Mouse (Mus musculus) heart, adult 8-10 months (tissue): ENCODE measurements around the gene Ppfia3. TPM values are rescaled to one million over a fixed set of nuclear protein-coding genes. Genes with fewer than 3 reads are reported as not detected.

Experiments used
- DNase-seq: peaks from one replicate; pipeline ENCODE4 v3.0.0; 2022; ENCODE audit warnings: low spot score
- total RNA-seq, 4 experiments: library from RNA; stranded (reverse); gene quantifications; 2 replicates each; pipeline ENCODE4 v1.2.4; 2022

The Ppfia3 gene
- total RNA-seq, 4 experiments from 2014 or later: 0.11 to 0.33 (median 0.20) TPM

DNA sequence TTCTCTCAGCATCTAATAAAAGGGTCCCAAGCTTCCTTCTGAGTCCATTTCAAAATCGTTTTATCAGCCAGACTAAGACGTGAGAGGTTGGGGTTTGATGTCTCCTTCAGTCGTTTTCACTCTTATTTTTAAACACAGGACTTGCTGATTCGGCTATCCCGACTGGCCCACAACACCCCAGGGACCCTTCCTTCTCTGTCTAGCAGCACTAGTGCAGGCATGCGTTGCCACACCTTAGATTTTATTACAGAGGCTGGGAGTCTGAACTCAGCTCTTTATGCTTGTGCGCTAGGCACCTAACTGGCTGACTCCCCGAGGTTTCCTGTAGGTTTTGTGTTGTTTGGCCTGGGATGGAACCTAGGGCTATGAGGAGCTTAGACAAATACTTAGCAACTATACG lies 53.3 kb downstream of the Ppfia3 start:
- DNase-seq: no peak

DNA sequence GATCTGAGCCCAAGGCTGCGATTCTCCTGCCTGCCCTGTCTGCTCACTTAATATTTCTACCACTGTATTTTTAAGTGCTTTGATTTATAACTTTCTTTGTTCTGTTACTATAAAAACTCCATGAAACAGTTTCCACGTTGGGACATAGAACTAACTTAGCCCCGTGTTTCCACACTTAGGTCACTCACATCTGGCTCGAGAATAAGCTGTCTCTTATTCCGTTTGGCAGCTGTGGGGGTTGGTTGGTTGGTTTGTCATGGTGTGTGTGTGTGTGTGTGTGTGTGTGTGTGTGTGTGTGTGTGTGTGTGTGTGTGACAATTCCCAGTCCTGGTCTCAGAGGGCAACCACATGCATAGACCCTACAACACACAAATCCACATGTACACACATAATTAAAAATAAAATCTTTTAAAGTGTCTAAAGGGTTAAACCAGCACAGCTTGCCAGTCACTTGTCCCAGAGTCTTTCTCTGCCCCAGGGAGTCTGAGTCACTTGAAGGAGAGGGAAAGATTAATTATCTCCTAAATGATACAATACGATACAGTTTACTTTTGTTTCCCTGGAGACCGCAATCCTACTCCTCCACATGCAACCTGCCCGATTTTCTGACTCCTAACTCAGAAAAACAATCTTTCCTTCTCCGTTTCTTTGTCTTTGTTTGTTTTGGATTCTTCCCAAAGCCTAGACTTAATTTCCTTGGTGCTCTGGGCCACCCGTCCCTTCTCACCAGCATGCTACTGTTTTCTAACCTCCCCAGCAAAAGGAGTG lies 53.9 kb downstream of the Ppfia3 start:
- no peak for DNase-seq

DNA sequence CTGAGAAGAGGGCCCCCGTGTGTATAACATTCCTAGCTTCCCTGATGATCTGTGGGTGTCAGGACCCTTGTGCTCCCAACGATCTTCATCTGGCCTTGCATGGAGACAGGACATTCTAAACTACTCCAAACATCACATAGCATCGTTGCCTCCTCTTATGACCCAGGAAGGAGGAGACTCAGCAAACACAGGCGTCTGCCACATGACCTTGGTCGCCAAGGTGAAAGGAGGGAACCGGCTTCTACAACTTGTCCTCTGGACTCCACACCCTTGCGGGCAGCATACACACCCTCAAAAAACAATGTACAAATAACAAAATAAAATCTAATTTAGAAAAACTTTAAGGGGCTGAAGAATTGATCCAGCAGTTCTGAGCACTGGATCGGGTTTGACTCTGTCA lies 54.8 kb downstream of the Ppfia3 start:
- DNase-seq: no peak

DNA sequence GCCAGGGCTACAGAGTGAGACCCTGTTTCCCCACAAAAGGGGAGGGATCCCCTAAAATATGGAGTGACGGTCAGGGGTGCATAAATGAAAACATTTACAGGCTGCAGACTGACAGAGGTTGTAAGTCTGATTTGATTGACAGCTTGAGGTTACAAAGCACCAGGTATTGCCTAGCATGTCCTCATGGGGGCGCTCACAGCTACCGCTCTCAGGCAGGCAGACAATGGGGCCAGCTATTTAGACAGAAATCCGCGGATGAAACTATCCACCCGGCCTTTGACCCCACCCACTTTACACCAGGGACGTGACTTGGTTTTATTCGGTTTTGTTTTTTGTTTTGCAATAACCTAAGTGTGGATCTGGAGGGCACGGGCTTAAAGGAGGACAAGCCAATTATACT lies 57.4 kb downstream of the Ppfia3 start:
- peak; percentile 36 for DNase-seq

DNA sequence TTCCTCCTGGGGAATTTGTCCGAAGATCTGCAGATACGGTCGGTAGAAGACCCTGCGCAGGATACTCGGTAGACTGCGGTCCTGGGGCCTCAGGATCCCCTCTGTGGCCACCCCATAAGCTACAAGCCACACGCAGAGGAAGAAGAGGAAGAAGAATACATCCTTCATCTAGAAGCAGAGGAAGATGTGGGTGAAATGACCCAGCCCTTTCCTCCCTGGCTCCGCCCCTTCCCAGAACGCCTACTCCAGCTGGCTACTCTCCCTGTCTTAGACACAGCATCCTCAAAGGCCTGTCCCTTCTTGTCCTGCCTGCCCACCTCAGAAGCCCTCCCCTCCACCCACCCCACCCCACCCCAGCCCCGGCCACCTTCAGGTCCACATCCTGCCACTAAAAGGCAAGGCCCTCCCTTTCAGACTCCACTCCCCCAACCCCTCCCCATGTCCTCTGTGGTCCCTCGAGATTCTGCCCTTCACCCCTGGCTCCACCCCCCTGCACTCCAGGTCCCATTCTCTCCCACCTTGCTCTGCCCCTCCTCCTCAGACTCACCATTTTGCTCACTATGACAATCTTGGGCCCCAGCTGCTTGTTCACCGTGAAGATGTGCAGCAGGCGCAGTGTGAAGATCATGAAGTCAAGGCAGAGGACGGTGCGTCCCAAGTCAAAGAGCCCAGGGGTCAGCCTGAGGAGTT lies 58.1 kb downstream of the Ppfia3 start:
- no peak for DNase-seq

DNA sequence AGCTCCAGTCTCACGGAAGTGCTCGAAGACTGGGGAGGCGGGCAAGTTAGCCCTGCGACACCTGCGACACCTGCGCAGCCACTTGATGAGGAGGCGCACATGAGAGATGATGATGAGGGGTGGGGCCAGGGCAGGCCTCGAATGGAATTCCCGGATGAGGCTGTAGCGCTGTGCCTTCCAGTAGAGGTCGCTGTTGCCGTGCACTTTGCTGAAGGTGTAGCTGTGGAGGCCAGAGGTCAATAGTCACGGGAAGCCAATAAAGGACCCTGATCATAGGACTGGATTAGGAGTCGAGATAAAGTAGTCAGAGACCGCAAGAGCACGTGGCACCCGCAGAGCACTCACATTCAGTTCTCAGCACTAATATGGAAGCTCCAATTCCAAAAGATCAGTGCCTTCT lies 61.5 kb downstream of the Ppfia3 start:
- DNase-seq: no peak

DNA sequence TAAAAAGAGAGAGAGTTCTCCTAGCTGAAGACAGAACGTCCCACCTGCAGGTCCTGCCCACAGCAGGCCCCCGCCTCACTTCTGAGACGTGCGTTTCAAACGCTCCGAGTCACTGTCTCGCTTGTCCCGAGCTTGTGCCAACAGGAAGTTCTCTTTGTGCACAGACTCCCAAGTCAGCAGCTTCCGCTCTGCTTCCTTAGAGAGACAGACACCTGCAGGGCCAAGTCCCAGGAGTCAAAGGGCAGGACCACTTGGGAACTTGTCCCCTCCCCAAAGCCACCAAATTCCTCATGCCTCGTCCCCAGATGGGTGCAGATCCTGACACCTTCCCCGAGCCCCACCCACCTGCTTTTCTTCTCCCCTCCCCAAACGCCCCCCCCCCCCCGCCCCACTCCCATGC lies 62.0 kb downstream of the Ppfia3 start:
- no peak for DNase-seq

DNA sequence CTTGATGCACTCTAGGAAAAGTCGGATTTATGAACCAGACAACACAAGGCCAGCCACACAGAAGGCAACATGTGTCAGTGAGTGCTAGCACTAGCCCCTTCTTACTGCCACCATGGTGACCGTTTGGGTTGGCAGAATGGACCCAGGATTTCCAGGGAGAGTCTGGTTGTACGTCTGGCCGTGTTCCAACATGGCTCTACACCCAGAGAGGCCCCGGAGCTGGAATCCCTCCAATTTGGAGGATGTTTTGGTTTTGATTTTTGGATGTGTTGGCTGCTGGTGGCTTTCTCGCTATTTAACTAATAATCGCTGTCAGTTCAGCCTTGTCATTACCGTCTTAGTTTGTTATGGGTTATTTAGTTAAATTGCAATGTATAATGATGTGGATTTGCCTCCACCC lies 64.2 kb downstream of the Ppfia3 start:
- DNase-seq: no peak

DNA sequence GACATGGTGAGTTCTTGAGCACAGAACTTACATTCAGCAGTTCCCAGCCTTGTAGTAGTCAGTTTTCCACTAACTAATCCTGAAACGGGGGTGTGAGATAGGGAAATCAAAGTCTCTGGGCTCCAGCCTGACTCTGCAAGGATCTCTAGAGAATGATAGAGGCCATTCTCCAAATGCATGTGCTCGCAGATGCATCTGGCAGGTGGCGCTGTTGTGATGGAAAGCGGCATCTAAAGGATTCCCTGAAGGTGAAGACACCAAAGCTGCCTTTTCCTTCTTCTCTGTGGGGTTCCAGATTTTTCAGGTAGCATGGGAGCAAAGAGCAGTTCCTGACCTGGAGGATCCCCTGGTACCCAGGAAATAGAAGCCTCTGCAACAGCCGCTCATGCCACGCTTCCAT lies 66.5 kb downstream of the Ppfia3 start:
- peak; percentile 54 for DNase-seq

DNA sequence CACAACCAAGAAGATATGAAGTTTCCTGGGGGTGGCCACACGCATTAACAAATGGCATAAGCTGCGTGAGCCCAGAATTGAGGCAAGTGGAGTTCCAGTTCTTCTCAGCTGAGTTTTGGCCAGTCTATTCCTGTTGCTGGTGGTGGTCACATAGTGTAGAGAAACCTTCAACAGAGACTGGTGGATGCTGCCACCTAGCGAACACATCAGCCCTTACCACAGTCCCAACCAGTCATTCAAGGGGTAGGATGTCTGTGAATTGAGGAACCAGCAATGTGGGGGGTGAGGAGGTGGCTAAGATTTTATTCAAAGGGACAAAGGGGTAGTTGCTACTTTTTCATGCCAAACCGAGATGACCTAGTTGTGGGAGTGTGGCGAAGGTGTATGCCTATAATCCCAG lies 67.1 kb downstream of the Ppfia3 start:
- peak; percentile 29 for DNase-seq

DNA sequence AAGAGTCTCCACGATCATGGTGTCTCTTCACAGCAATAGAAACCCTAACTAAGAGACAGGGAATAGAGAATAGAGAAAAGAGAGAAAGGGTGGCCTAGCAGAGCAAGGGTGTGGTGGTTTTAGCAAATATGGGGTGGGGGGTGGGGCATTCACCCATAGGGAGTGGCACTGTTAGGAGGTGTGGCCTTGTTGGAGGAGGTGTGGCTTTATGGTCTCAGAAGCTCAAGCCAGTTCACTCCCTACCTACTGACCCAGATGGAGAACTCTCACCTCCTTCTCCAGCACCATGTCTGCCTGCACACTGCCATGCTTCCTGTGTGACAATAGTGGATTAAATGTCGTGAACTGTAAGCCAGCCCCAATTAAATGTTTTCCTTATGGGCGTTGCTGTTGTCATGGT lies 69.3 kb downstream of the Ppfia3 start:
- DNase-seq: no peak

DNA sequence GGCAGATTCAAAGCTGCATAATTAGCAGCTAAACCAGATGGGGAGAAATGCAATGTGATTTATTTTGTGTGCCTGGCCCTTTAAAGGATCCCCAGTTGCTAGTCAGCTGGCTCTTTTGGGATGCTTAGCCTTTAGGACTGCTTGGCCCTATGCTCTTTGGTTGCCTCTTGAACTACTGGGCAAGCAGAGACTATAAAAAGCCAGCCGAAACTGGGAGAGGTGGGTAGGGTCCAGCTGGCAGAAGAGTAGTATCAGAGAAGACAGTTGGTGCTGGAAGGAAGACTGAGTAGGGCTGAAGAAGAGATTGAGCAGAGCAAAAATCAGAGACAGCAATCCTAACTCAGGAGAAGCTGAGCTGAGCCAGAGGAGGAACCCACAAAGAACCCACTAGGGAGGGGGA lies 70.2 kb downstream of the Ppfia3 start:
- no peak for DNase-seq

Other genes with a start within 250 kb of the Ppfia3 start
- 100 to 1,000 TPM; 572 to 626 (median 604) TPM for gene Rps11, start 242.6 kb downstream of the Ppfia3 start, total RNA-seq
- gene Rpl13a, start 238.3 kb downstream of the Ppfia3 start, total RNA-seq: 100 to 1,000 TPM; 580 to 769 (median 686) TPM
- gene Gm45713, start 230.8 kb downstream of the Ppfia3 start, total RNA-seq: 1 to 10 TPM in 1 of 4 experiments, not detected in 3; 1.7 TPM
- gene Flt3l, start 230.6 kb downstream of the Ppfia3 start, total RNA-seq: 1 to 10 TPM; 6.1 to 7.9 (median 6.5) TPM
- 10 to 100 TPM; 40.4 to 50.5 (median 48.0) TPM for gene Pih1d1, start 212.7 kb downstream of the Ppfia3 start, total RNA-seq
- 10 to 100 TPM; 24.9 to 36.9 (median 29.2) TPM for gene Aldh16a1, start 212.4 kb downstream of the Ppfia3 start, total RNA-seq
- gene Slc17a7, start 203.1 kb downstream of the Ppfia3 start, total RNA-seq: 10 to 100 TPM; 32.0 to 50.7 (median 41.1) TPM
- gene Gfy, start 187.4 kb downstream of the Ppfia3 start, total RNA-seq: not detected
- not detected for gene Pth2, start 186.0 kb downstream of the Ppfia3 start, total RNA-seq
- not detected for gene Ccdc155, start 162.1 kb downstream of the Ppfia3 start, total RNA-seq
- not detected for gene Dkkl1, start 154.9 kb downstream of the Ppfia3 start, total RNA-seq
- gene Tead2, start 151.3 kb downstream of the Ppfia3 start, total RNA-seq: 10 to 100 TPM in 1 of 4 experiments, 1 to 10 TPM in 3; 6.2 to 10.4 (median 8.0) TPM
- 1 to 10 TPM; 2.1 to 5.8 (median 3.0) TPM for gene Cd37, start 127.9 kb downstream of the Ppfia3 start, total RNA-seq
- gene Slc6a16, start 125.9 kb downstream of the Ppfia3 start, total RNA-seq: not detected
- not detected for gene Slc6a21, start 89.5 kb downstream of the Ppfia3 start, total RNA-seq
- 10 to 100 TPM; 23.8 to 36.3 (median 25.4) TPM for gene Trpm4, start 33.2 kb downstream of the Ppfia3 start, total RNA-seq
- gene Hrc, start 31.7 kb downstream of the Ppfia3 start, total RNA-seq: 1,000 to 10,000 TPM; 1,032 to 1,216 (median 1,081) TPM
- gene Lin7b, start 3.6 kb upstream of the Ppfia3 start, total RNA-seq: 1 to 10 TPM; 1.0 to 1.5 (median 1.3) TPM
- 100 to 1,000 TPM in 1 of 4 experiments, 10 to 100 TPM in 3; 68.3 to 107 (median 86.7) TPM for gene Snrnp70, start 28.7 kb upstream of the Ppfia3 start, total RNA-seq
- 1 to 10 TPM; 5.5 to 8.0 (median 6.9) TPM for gene Kcna7, start 38.6 kb upstream of the Ppfia3 start, total RNA-seq
- under 1 TPM; 0.30 to 0.50 (median 0.36) TPM for gene Ntf5, start 46.7 kb upstream of the Ppfia3 start, total RNA-seq
- not detected for gene Lhb, start 53.8 kb upstream of the Ppfia3 start, total RNA-seq
- 100 to 1,000 TPM; 106 to 122 (median 112) TPM for gene Gys1, start 67.8 kb upstream of the Ppfia3 start, total RNA-seq
- 10 to 100 TPM; 23.1 to 31.5 (median 26.8) TPM for gene Ruvbl2, start 71.1 kb upstream of the Ppfia3 start, total RNA-seq
- gene Ftl1, start 92.9 kb upstream of the Ppfia3 start, total RNA-seq: 100 to 1,000 TPM; 164 to 329 (median 254) TPM
- 10 to 100 TPM; 24.3 to 26.9 (median 26.2) TPM for gene Bax, start 99.9 kb upstream of the Ppfia3 start, total RNA-seq
- not detected for gene Tulp2, start 114.9 kb upstream of the Ppfia3 start, total RNA-seq
- gene Gm45808, start 119.8 kb upstream of the Ppfia3 start, total RNA-seq: 1 to 10 TPM; 3.8 to 8.5 (median 7.6) TPM
- 10 to 100 TPM; 10.2 to 12.8 (median 11.5) TPM for gene Dhdh, start 121.8 kb upstream of the Ppfia3 start, total RNA-seq
- gene Nucb1, start 143.4 kb upstream of the Ppfia3 start, total RNA-seq: 100 to 1,000 TPM; 130 to 149 (median 139) TPM
- gene Ppp1r15a, start 159.2 kb upstream of the Ppfia3 start, total RNA-seq: 10 to 100 TPM; 21.9 to 31.6 (median 28.0) TPM
- gene Plekha4, start 159.3 kb upstream of the Ppfia3 start, total RNA-seq: 1 to 10 TPM; 2.6 to 4.2 (median 3.0) TPM
- 1 to 10 TPM in 3 of 4 experiments, under 1 TPM in 1; 0.40 to 2.0 (median 1.1) TPM for gene Hsd17b14, start 187.9 kb upstream of the Ppfia3 start, total RNA-seq
- 100 to 1,000 TPM; 295 to 316 (median 308) TPM for gene Bcat2, start 203.1 kb upstream of the Ppfia3 start, total RNA-seq
- not detected for gene Fgf21, start 248.5 kb upstream of the Ppfia3 start, total RNA-seq